Mouse (Mus musculus) splenic B cell, adult 2 months (primary cell): ENCODE results near the gene Ppp1r27.

Experiments
- DNase-seq: peaks from one replicate; pipeline ENCODE4 v3.0.0-alpha.2; 2011; ENCODE audit warnings: low read depth, low spot score
- H3K27me3 ChIP-seq: 2 replicates; pipeline ENCODE4 v1.6.1; 2012; ENCODE audit warnings: mild to moderate bottlenecking, low read length, moderate library complexity, mixed read lengths; ENCODE audit not compliant: control insufficient read depth, poor library complexity, insufficient read depth, severe bottlenecking
- H3K36me3 ChIP-seq: 2 replicates; pipeline ENCODE4 v1.6.1; 2012; ENCODE audit warnings: mild to moderate bottlenecking, low read length, moderate library complexity, mixed read lengths; ENCODE audit not compliant: control insufficient read depth, poor library complexity, insufficient read depth, severe bottlenecking

The Ppp1r27 gene

GRCm38 (mm10) chr11:120542376-120542775, 8.6 kb downstream of the Ppp1r27 start:
- Histone ChIP-seq H3K27me3 (no peaks in the 10 kb centered on the region), H3K36me3 (peaks cover 2% of the 10 kb centered on the region)
- no peak for DNase-seq

GRCm38 (mm10) chr11:120541907-120542306, 9.0 kb downstream of the Ppp1r27 start:
- Histone ChIP-seq H3K36me3 (peaks cover 2% of the 10 kb centered on the region), H3K27me3 (no peaks in the 10 kb centered on the region)
- no peak for DNase-seq

DNA sequence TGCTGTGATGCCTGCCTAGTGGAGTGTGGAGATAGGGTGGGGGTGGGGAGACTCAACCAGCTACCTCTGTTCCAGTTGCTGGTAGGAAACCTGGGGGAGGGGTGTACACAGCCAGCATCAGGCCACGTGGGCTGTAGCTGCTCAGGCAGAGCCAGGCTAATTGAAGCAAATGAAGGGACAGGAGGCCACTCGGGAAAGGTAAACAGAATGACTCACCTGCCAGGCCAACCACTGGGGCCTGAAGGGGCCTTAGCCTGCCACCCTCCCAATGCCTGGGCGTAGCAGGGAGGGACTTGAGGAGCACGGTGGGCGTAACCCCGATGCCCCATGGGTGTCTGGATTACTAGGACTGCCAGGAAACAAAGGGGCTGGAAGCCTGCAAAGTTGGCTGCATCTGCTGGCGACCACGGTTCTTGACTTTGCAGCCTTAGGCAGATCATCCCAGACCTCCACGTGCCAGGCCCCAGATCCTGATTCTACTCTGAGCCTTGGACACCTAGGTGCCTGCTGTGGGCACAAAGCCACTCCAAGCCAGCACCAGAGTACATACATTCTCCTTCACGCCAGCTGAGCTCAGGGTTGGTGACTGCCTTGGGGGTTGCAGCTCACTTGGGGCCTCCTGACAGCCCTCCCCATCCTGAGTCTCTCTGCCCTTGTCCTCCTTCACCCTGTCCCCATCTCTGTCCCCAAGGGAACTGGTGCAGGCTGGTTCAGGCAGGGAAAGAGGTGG, 11.5 kb downstream of the Ppp1r27 start:
- DNase-seq = no peak
- Histone ChIP-seq H3K27me3 (no peaks in the 10 kb centered on the region), H3K36me3 (peaks cover 2% of the 10 kb centered on the region; the same call in 1 of the 2 replicates)

DNA sequence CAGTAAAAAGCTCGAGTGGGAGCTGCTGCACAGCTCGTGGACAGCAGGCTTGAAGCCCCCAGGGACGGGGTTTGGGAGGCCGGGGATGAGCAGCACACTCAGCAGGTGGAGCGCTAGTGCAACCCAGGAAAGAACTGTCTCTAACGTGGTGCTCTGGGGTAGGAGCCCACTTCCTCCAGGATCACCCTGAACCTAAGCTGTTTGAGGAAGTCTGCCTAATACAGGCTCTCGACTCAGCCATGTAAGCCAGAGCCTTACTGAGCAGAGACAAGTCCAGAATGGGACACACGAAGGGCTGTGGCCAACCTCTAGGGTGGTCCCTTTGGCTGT, 12.0 kb downstream of the Ppp1r27 start:
- peak; percentile 40 for DNase-seq
- H3K27me3 ChIP-seq = no peaks in the 10 kb centered on the region
- peaks cover 2% of the 10 kb centered on the region; the same call in 1 of the 2 replicates for H3K36me3 ChIP-seq

DNA sequence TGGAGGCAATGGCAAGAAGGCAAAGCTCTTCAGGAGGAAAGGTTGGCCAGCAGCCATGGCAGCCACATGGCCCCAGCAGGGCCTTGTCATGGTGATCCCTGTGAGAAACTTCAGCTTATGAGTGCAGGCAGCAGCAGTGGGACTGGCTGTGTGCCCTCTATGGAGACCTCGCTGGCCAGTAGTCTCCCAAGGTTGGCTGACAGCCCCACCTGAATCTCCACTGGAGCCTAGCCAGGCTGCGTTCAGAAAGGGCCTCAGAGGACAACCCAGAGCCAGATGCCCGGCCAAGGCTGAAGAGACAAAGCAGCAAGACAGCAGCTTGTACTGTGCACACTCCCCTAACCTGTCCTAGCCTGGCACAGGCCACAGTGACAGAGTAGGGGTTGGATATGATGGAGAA, 12.4 kb downstream of the Ppp1r27 start:
- Histone ChIP-seq H3K36me3 (peaks cover 2% of the 10 kb centered on the region; the same call in 1 of the 2 replicates), H3K27me3 (no peaks in the 10 kb centered on the region)
- no peak for DNase-seq

GRCm38 (mm10) chr11:120535804-120536203, 15.1 kb downstream of the Ppp1r27 start:
- no peak for DNase-seq
- no peaks in the 10 kb centered on the region for H3K27me3 ChIP-seq
- H3K36me3 ChIP-seq = no peaks in the 10 kb centered on the region

- no peaks in the 10 kb centered on the region for H3K27me3 ChIP-seq
- no peaks in the 10 kb centered on the region for H3K36me3 ChIP-seq
- DNase-seq = no peak
Measured at GRCm38 (mm10) chr11:120535145-120535544, 15.8 kb downstream of the Ppp1r27 start.

GRCm38 (mm10) chr11:120534093-120534492, 16.8 kb downstream of the Ppp1r27 start:
- H3K36me3 ChIP-seq = no peaks in the 10 kb centered on the region
- DNase-seq = no peak

GRCm38 (mm10) chr11:120531646-120532045, 19.3 kb downstream of the Ppp1r27 start:
- no peaks in the 10 kb centered on the region for H3K36me3 ChIP-seq
- H3K27me3 ChIP-seq = no peaks in the 10 kb centered on the region
- no peak for DNase-seq

More at GRCm38 (mm10) chr11:120534093-120534492, 16.8 kb downstream of the Ppp1r27 start:
- no peaks in the 10 kb centered on the region for H3K27me3 ChIP-seq

DNA sequence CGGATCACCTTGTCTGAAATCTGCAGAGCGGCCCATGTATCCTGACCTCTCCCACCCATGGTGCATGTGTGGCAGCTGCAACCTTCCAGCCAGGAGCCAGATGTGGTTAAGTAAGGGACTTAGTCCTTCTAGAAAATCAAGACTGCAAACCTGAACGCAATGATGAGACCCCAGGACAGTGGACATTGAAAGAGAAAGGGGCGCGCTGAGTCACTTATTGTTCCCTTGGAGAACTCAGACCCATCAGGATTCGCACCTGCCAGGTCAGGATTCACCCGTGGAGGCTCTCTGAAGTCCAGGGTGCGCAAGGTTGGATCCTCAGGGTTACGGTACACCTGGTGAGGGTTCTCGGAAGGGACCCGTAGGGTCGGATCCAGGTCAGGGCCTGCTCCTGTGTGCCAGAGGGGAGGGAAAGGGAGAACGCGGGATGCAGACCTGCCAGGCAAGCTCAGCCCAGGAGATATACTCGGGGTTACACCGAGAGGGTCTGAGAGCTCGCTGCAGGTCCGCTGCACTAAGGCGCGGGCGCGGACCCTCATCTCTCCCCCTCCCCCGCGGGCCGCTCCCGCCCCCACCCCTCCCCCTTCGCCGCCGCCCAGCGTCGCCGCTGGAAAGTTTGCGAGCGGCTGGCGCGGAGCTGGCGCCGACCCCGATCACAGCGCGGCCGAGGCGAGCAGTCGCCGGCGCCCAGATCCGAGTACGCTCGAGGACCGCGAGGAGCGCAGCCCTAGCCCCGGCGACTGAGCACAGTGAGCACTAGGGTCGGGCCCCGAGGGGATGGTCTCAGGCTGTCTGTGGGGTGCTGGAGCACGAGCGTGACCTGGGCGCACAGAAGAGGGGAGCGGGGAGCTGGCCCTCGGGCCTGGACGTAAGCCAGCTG, 20.6 kb downstream of the Ppp1r27 start, which contains the start of gene Gcgr:
Gene Gcgr, plus strand, starts transcription at position 615 of the 880 bp plus-strand sequence.
- DNase-seq = no peak
- Histone ChIP-seq H3K36me3 (no peaks in the 10 kb centered on the region), H3K27me3 (no peaks in the 10 kb centered on the region)

GRCm38 (mm10) chr11:120528903-120529302, 22.0 kb downstream of the Ppp1r27 start:
- no peak for DNase-seq
- Histone ChIP-seq H3K27me3 (no peaks in the 10 kb centered on the region), H3K36me3 (no peaks in the 10 kb centered on the region)

- H3K36me3 ChIP-seq = no peaks in the 10 kb centered on the region
- H3K27me3 ChIP-seq = no peaks in the 10 kb centered on the region
- no peak for DNase-seq
Measured at GRCm38 (mm10) chr11:120527690-120528354, 23.1 kb downstream of the Ppp1r27 start.

GRCm38 (mm10) chr11:120525959-120526358, 25.0 kb downstream of the Ppp1r27 start:
- Histone ChIP-seq H3K36me3 (no peaks in the 10 kb centered on the region), H3K27me3 (no peaks in the 10 kb centered on the region)
- peak; percentile 77 for DNase-seq

DNA sequence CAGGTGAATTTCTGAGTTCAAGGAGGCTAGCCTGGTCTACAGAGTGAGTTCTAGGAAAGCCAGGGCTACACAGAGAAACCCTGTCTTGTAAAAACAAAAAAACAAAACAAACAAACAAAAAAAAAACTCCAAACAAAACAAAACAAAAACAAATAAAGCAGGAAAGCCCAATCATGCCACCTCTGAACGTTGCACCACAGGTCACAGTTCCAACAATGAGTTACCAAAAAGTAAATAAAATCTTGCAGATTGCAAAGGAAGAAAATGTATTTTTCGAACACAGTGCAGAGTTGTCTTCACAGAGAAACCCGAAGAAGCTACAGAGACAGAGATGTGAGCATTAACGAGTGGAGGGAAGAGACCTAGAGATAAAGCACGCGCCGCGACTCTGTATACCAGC, 28.4 kb downstream of the Ppp1r27 start:
- no peaks in the 10 kb centered on the region for H3K27me3 ChIP-seq
- no peak for DNase-seq
- H3K36me3 ChIP-seq = no peaks in the 10 kb centered on the region
